Mouse (Mus musculus) myocyte (in vitro differentiated cells): ENCODE results near the gene Rgs6. TPM values are rescaled to one million over a fixed set of nuclear protein-coding genes. Genes with fewer than 3 reads are reported as not detected.

Experiments used
- H3K27me3 ChIP-seq: one replicate; pipeline ENCODE4 v1.6.1; 2011; ENCODE audit not compliant: control insufficient read depth, insufficient read depth, insufficient read length
- H3K36me3 ChIP-seq: one replicate; pipeline ENCODE4 v1.6.1; 2011; ENCODE audit not compliant: control insufficient read depth, insufficient read depth
- H3K4me2 ChIP-seq: one replicate; pipeline ENCODE4 v1.6.1; 2011; ENCODE audit warnings: low read depth, control low read depth
- H3K4me3 ChIP-seq: one replicate; pipeline ENCODE4 v1.5.1; 2011; ENCODE audit warnings: mild to moderate bottlenecking, control low read depth, moderate library complexity
- H3K79me2 ChIP-seq: one replicate; pipeline ENCODE4 v1.6.1; 2011; ENCODE audit not compliant: control insufficient read depth, insufficient read depth
- H3ac ChIP-seq: one replicate; pipeline ENCODE4 v1.6.1; 2011; ENCODE audit not compliant: control insufficient read depth, insufficient read length
- CEBPB ChIP-seq: IDR thresholded peaks from 2 replicates; pipeline ENCODE4 v1.6.1; 2011; ENCODE audit warnings: mild to moderate bottlenecking, moderate library complexity; ENCODE audit not compliant: poor library complexity, insufficient read depth, severe bottlenecking
- E2F4 ChIP-seq: IDR thresholded peaks from one replicate; pipeline ENCODE4 v1.6.1; 2011; ENCODE audit warnings: mild to moderate bottlenecking, control low read depth, moderate library complexity; ENCODE audit not compliant: insufficient read depth
- MAX ChIP-seq: IDR thresholded peaks from one replicate; pipeline ENCODE4 v1.6.1; 2011; ENCODE audit warnings: low read depth, mild to moderate bottlenecking, control low read depth
- MYOD1 ChIP-seq, 3 experiments: IDR thresholded peaks; one replicate each; pipeline ENCODE4 v1.6.1; 2011; ENCODE audit warnings: control low read depth in 2 of 3, low read depth in 2 of 3, mild to moderate bottlenecking in 2 of 3, moderate library complexity in 1 of 3; ENCODE audit not compliant: insufficient read length in 2 of 3, control insufficient read depth in 1 of 3
- MYOG ChIP-seq, 3 experiments: IDR thresholded peaks; one replicate each; pipeline ENCODE4 v1.6.1; 2011; ENCODE audit warnings: control low read depth in 2 of 3, low read depth in 2 of 3, mild to moderate bottlenecking in 2 of 3; ENCODE audit not compliant: insufficient read length in 2 of 3, control insufficient read depth in 1 of 3, insufficient read depth in 1 of 3
- POLR2A ChIP-seq: IDR thresholded peaks from one replicate; pipeline ENCODE4 v1.6.1; 2011; ENCODE audit warnings: low read depth, mild to moderate bottlenecking, control low read depth, moderate library complexity; ENCODE audit not compliant: insufficient read length
- POLR2AphosphoS2 ChIP-seq: IDR thresholded peaks from one replicate; pipeline ENCODE4 v1.6.1; 2011; ENCODE audit warnings: low read depth, control low read depth; ENCODE audit not compliant: insufficient read length
- REST ChIP-seq: IDR thresholded peaks from one replicate; pipeline ENCODE4 v1.6.1; 2011; ENCODE audit warnings: mild to moderate bottlenecking, control low read depth, moderate library complexity; ENCODE audit not compliant: insufficient read depth, insufficient read length
- SRF ChIP-seq: IDR thresholded peaks from one replicate; pipeline ENCODE4 v1.6.1; 2011; ENCODE audit warnings: low read depth; ENCODE audit not compliant: control insufficient read depth, insufficient read length
- TCF12 ChIP-seq: IDR thresholded peaks from one replicate; pipeline ENCODE4 v1.6.1; 2011; ENCODE audit warnings: mild to moderate bottlenecking, control low read depth; ENCODE audit not compliant: poor library complexity, insufficient read depth, severe bottlenecking
- TCF3 ChIP-seq: IDR thresholded peaks from one replicate; pipeline ENCODE4 v1.6.1; 2011; ENCODE audit warnings: low read depth, control low read depth; ENCODE audit not compliant: insufficient read length
- USF1 ChIP-seq: IDR thresholded peaks from one replicate; pipeline ENCODE4 v1.6.1; 2011; ENCODE audit warnings: low read depth, mild to moderate bottlenecking, control low read depth, moderate library complexity
- polyA plus RNA-seq: library from polyadenylated mRNA; unstranded; fragments of >200 nt; fragmentation: generic; extraction: Trizol; gene quantifications from one replicate; pipeline ENCODE4 v1.2.1, GENCODE M21; 2012; ENCODE audit warnings: missing spikeins

The Rgs6 gene
- polyA plus RNA-seq, 1 experiment, result not detected

DNA sequence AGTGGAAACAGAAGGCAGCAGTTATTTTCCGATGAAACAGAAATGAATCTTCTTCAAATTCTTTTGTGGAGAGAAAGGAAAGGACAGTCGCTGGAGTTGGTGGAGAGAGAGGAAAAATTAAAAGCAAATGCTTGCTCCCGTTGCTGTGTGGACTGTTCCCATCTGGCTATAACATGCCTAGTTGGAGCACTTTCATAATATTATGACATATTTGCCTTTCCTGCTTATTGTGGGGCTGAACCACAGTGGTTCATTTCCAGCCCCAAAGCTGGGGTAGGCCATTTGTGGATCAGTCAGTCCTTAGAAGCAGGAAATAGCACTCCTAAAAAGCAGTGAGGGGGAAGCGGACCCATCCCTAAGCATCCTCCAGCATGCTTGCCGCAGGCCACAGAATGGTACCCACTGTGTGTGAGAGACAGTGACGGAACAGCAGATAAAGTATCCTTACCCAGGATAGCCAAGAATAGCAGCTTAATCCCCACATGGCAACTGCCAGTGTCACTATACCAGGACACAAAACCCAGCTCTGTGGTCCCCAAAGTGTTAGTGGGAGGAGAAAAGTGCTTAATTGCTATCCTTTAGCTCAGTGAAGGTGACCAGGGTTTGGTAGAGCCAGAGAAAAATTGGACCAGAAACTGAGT is 456.0 kb downstream of the Rgs6 start:
- no peaks in the 10 kb centered on the region for H3K36me3 ChIP-seq
- no peak overlapping the region for H3ac ChIP-seq
- no peak overlapping the region for H3K4me3 ChIP-seq
- H3K4me2 ChIP-seq, result no peak overlapping the region
- no peaks in the 10 kb centered on the region for H3K79me2 ChIP-seq
- H3K27me3 ChIP-seq, result no peaks in the 10 kb centered on the region
- TF ChIP-seq TCF3 (no peak), POLR2A (no peak), REST (no peak), E2F4 (no peak), USF1 (no peak), TCF12 (no peak), MAX (no peak), SRF (no peak), MYOG (IDR thresholded peaks at IDR 0.05; ENCODE audit: control insufficient read depth in 1 of 3, insufficient read depth in 1 of 3, insufficient read length in 2 of 3, low read depth in 2 of 3) (no peak), POLR2AphosphoS2 (no peak), MYOD1 (IDR thresholded peaks at IDR 0.05; ENCODE audit: control insufficient read depth in 1 of 3, insufficient read length in 2 of 3, low read depth in 2 of 3) (no peak), CEBPB (no peak)

GRCm38 (mm10) chr12:83044621-83044990 is 456.5 kb downstream of the Rgs6 start:
- TF ChIP-seq CEBPB (no peak), E2F4 (no peak), TCF3 (no peak), POLR2A (no peak), USF1 (no peak), POLR2AphosphoS2 (no peak), MAX (no peak), MYOG (IDR thresholded peaks at IDR 0.05; ENCODE audit: control insufficient read depth in 1 of 3, insufficient read depth in 1 of 3, insufficient read length in 2 of 3, low read depth in 2 of 3) (no peak), SRF (no peak), REST (no peak), MYOD1 (IDR thresholded peaks at IDR 0.05; ENCODE audit: control insufficient read depth in 1 of 3, insufficient read length in 2 of 3, low read depth in 2 of 3) (no peak), TCF12 (no peak)
- Histone ChIP-seq H3K4me3 (no peak overlapping the region), H3K4me2 (no peak overlapping the region), H3ac (no peak overlapping the region), H3K79me2 (no peaks in the 10 kb centered on the region), H3K36me3 (no peaks in the 10 kb centered on the region), H3K27me3 (no peaks in the 10 kb centered on the region)

GRCm38 (mm10) chr12:83045001-83045531 is 457.0 kb downstream of the Rgs6 start:
- TF ChIP-seq MYOG (IDR thresholded peaks at IDR 0.05; ENCODE audit: control insufficient read depth in 1 of 3, insufficient read depth in 1 of 3, insufficient read length in 2 of 3, low read depth in 2 of 3) (no peak), POLR2A (no peak), MYOD1 (IDR thresholded peaks at IDR 0.05; ENCODE audit: control insufficient read depth in 1 of 3, insufficient read length in 2 of 3, low read depth in 2 of 3) (no peak), CEBPB (no peak), SRF (no peak), TCF3 (no peak), REST (no peak), E2F4 (no peak), MAX (no peak), TCF12 (no peak), POLR2AphosphoS2 (no peak), USF1 (no peak)
- no peak overlapping the region for H3K4me2 ChIP-seq

DNA sequence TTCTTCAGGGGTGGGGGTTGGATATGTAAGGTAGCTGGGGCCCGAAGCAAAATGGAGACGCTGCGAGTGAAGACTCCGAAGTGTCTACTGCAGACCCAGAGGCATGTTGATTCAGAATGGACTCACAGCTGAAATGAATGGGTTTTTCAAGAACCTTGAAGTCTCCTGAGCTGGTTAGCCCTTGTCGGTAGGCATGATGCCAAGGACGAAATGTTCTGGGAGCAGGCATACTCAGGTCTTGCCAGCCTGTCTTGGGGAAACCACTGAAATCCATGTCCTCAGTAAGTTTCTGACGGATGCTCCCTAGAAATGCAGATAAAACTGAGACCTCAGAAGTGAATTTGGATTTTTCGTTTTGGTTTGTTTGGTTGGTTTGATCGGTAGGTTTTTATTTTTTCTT is 458.6 kb downstream of the Rgs6 start:
- no peaks in the 10 kb centered on the region for H3K79me2 ChIP-seq
- H3K4me3 ChIP-seq, result no peak overlapping the region
- H3K36me3 ChIP-seq, result no peaks in the 10 kb centered on the region
- H3ac ChIP-seq, result no peak overlapping the region
- no peak overlapping the region for H3K4me2 ChIP-seq
- TF ChIP-seq POLR2AphosphoS2 (no peak), MYOG (IDR thresholded peaks at IDR 0.05; ENCODE audit: control insufficient read depth in 1 of 3, insufficient read depth in 1 of 3, insufficient read length in 2 of 3, low read depth in 2 of 3) (no peak), POLR2A (no peak), TCF3 (no peak), E2F4 (no peak), MAX (no peak), USF1 (no peak), TCF12 (no peak), CEBPB (no peak), MYOD1 (IDR thresholded peaks at IDR 0.05; ENCODE audit: control insufficient read depth in 1 of 3, insufficient read length in 2 of 3, low read depth in 2 of 3) (no peak)
- no peaks in the 10 kb centered on the region for H3K27me3 ChIP-seq

More at GRCm38 (mm10) chr12:83045001-83045531, 457.0 kb downstream of the Rgs6 start:
- no peak overlapping the region for H3ac ChIP-seq
- H3K27me3 ChIP-seq, result no peaks in the 10 kb centered on the region
- no peaks in the 10 kb centered on the region for H3K79me2 ChIP-seq
- no peaks in the 10 kb centered on the region for H3K36me3 ChIP-seq
- no peak overlapping the region for H3K4me3 ChIP-seq
